Mouse (Mus musculus): ENCODE measurements around the gene Sec16b.

GRCm38 (mm10) chr1:157500657-157501056 is 5.9 kb upstream of the Sec16b start:
- TF ChIP-seq JUND (conservative IDR thresholded peaks at IDR 0.05; ENCODE audit: low read depth, low read length) = no peak
- TF ChIP-seq MEF2A (IDR thresholded peaks at IDR 0.05; ENCODE audit: borderline replicate concordance, low read depth, low read length) = no peak
- no peak for TF ChIP-seq RCOR1 (conservative IDR thresholded peaks at IDR 0.05; ENCODE audit: low read depth, low read length)
- no peak for TF ChIP-seq CHD1 (IDR thresholded peaks at IDR 0.05; ENCODE audit: low read depth, low read length)
- TF ChIP-seq EP300 (IDR thresholded peaks at IDR 0.05; ENCODE audit: low read length) = no peak
- TF ChIP-seq POLR2A (IDR thresholded peaks at IDR 0.05; ENCODE audit: low read depth, low read length) = no peak
- no peak for TF ChIP-seq CHD2 (IDR thresholded peaks at IDR 0.05; ENCODE audit: low read length)
- TF ChIP-seq ELF1 (IDR thresholded peaks at IDR 0.05; ENCODE audit: low read depth, low read length) = no peak
- TF ChIP-seq CTCF (conservative IDR thresholded peaks at IDR 0.05 in 1 of 2, IDR thresholded peaks at IDR 0.05 in 1 of 2; ENCODE audit: low read depth in 2 of 2, low read length in 2 of 2) = no peak
- no peak for TF ChIP-seq MYC (IDR thresholded peaks at IDR 0.05; ENCODE audit: low read depth, low read length)
- TF ChIP-seq IRF4 (IDR thresholded peaks at IDR 0.05; ENCODE audit: low read depth, low read length) = no peak
